Mouse (Mus musculus): ENCODE results near the gene Bsg. TPM values are rescaled to one million over a fixed set of nuclear protein-coding genes. Genes with fewer than 3 reads are reported as not detected.
A peak's percentile ranks its signal among the peaks of the same experiment; 100 is the strongest.

Bsg gene
- total and polyA plus RNA-seq, 2 experiments, result 523 to 652 TPM

GRCm38 (mm10) chr10:79669576-79670057 lies 34.7 kb upstream of the Bsg start:
- Histone ChIP-seq H3K27ac (replicated peaks; ENCODE audit: insufficient read depth, low read depth, low read length) (peak overlapping the region; percentile 64), H3K4me1 (ENCODE audit: control insufficient read depth, insufficient read depth, low read length) (peaks cover 7% of the 10 kb centered on the region), H3K9ac (ENCODE audit: low read depth, low read length) (peak overlapping the region; percentile 83), H3K4me3 (ENCODE audit: insufficient read depth, low read depth, low read length) (peak overlapping the region; percentile 84), H3K36me3 (ENCODE audit: control insufficient read depth, insufficient read depth, low read length) (no peaks in the 10 kb centered on the region), H3K79me2 (ENCODE audit: control insufficient read depth, insufficient read depth, low read length) (peaks cover 5% of the 10 kb centered on the region; the same call in 1 of the 2 replicates), H3K27me3 (ENCODE audit: control insufficient read depth, insufficient read depth, low read length) (no peaks in the 10 kb centered on the region)
- no peak for TF ChIP-seq POLR2A (IDR thresholded peaks at IDR 0.05; ENCODE audit: extremely low read depth, insufficient read depth, low read length)
- no peak for TF ChIP-seq CTCF (IDR thresholded peaks at IDR 0.05; ENCODE audit: low read depth, low read length)
- under 1% methylated on average over 47 of the region's 47 CpGs for WGBS
- peak; percentile 27 for DNase-seq (ENCODE audit: extremely low read depth, low read depth, low spot score)

DNA sequence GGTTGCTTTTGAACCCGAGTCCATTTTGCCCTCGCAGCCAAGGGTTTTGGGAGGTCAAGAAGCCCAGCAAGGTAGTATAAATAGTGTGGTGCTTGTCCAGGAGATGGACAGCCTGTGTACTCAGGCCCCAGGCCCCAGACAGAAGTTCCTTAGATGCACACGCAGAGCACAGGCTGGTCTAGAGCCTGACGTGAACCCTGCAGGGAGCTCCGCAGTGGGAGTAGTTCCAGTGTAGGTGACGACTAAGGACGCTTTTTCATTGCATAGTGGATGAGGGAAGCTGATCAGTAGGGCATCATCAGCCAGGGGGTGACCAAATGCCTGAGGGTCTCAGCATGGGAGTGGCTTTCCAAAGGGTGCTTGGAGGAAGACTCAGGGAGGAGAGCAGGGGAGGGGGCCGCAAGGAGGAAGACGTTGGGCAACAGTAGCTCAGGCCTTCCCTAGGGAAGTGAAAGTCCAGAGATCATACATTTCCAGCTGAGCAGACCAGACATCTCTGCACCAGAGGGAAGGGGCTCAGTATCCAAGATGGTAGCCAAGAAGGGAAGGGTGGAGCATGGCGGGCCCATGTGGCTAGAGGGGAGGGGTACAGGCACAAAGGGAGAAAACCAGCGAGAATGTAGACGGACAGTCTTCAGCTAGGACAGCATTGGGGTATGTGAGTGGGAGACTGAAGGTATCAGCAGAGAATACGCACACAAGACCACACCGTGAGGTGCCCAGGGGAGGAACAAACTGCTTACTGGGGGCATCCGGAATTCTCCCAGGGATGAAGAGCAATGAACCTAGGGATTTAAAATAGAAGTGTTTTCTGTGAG lies 34.0 kb upstream of the Bsg start:
- H3K27me3 ChIP-seq (ENCODE audit: control insufficient read depth, insufficient read depth, low read length), result no peaks in the 10 kb centered on the region
- no peaks in the 10 kb centered on the region for H3K36me3 ChIP-seq (ENCODE audit: control insufficient read depth, insufficient read depth, low read length)
- TF ChIP-seq POLR2A (IDR thresholded peaks at IDR 0.05; ENCODE audit: extremely low read depth, insufficient read depth, low read length) (no peak), CTCF (IDR thresholded peaks at IDR 0.05; ENCODE audit: low read depth, low read length) (no peak)
- WGBS, result 41% methylated on average over 15 of the region's 15 CpGs
- H3K4me1 ChIP-seq (ENCODE audit: control insufficient read depth, insufficient read depth, low read length), result peaks cover 7% of the 10 kb centered on the region
- H3K79me2 ChIP-seq (ENCODE audit: control insufficient read depth, insufficient read depth, low read length), result peaks cover 5% of the 10 kb centered on the region; the same call in 1 of the 2 replicates
- no peak overlapping the region for H3K27ac ChIP-seq (replicated peaks; ENCODE audit: insufficient read depth, low read depth, low read length)
- peak overlapping the region; percentile 83 for H3K9ac ChIP-seq (ENCODE audit: low read depth, low read length)
- peak overlapping the region; percentile 84 for H3K4me3 ChIP-seq (ENCODE audit: insufficient read depth, low read depth, low read length)
- DNase-seq (ENCODE audit: extremely low read depth, low read depth, low spot score), result no peak

- TF ChIP-seq POLR2A (IDR thresholded peaks at IDR 0.05; ENCODE audit: extremely low read depth, insufficient read depth, low read length) (no peak), CTCF (IDR thresholded peaks at IDR 0.05; ENCODE audit: low read depth, low read length) (no peak)
- WGBS, result 92% methylated on average over 6 of the region's 6 CpGs
- H3K79me2 ChIP-seq (ENCODE audit: control insufficient read depth, insufficient read depth, low read length), result peaks cover 5% of the 10 kb centered on the region; the same call in 1 of the 2 replicates
- no peak for DNase-seq (ENCODE audit: extremely low read depth, low read depth, low spot score)
- no peak overlapping the region for H3K9ac ChIP-seq (ENCODE audit: low read depth, low read length)
- no peaks in the 10 kb centered on the region for H3K36me3 ChIP-seq (ENCODE audit: control insufficient read depth, insufficient read depth, low read length)
- no peak overlapping the region for H3K27ac ChIP-seq (replicated peaks; ENCODE audit: insufficient read depth, low read depth, low read length)
- H3K27me3 ChIP-seq (ENCODE audit: control insufficient read depth, insufficient read depth, low read length), result no peaks in the 10 kb centered on the region
- H3K4me3 ChIP-seq (ENCODE audit: insufficient read depth, low read depth, low read length), result no peak overlapping the region
- peaks cover 7% of the 10 kb centered on the region for H3K4me1 ChIP-seq (ENCODE audit: control insufficient read depth, insufficient read depth, low read length)
Observed at GRCm38 (mm10) chr10:79671396-79672087, 32.7 kb upstream of the Bsg start.

- H3K9ac ChIP-seq (ENCODE audit: low read depth, low read length), result no peak overlapping the region
- H3K27ac ChIP-seq (replicated peaks; ENCODE audit: insufficient read depth, low read depth, low read length), result no peak overlapping the region
- DNase-seq (ENCODE audit: extremely low read depth, low read depth, low spot score), result no peak
- no peaks in the 10 kb centered on the region for H3K36me3 ChIP-seq (ENCODE audit: control insufficient read depth, insufficient read depth, low read length)
- no peak overlapping the region for H3K4me3 ChIP-seq (ENCODE audit: insufficient read depth, low read depth, low read length)
- H3K27me3 ChIP-seq (ENCODE audit: control insufficient read depth, insufficient read depth, low read length), result no peaks in the 10 kb centered on the region
- 63% methylated on average over 3 of the region's 3 CpGs for WGBS
- TF ChIP-seq POLR2A (IDR thresholded peaks at IDR 0.05; ENCODE audit: extremely low read depth, insufficient read depth, low read length) (no peak), CTCF (IDR thresholded peaks at IDR 0.05; ENCODE audit: low read depth, low read length) (0 out of 2 replicates have a peak, but pooled peaks have one; percentile 1)
- H3K79me2 ChIP-seq (ENCODE audit: control insufficient read depth, insufficient read depth, low read length), result peaks cover 5% of the 10 kb centered on the region; the same call in 1 of the 2 replicates
- H3K4me1 ChIP-seq (ENCODE audit: control insufficient read depth, insufficient read depth, low read length), result peaks cover 7% of the 10 kb centered on the region
Observed at GRCm38 (mm10) chr10:79672088-79672455, 32.2 kb upstream of the Bsg start.

DNA sequence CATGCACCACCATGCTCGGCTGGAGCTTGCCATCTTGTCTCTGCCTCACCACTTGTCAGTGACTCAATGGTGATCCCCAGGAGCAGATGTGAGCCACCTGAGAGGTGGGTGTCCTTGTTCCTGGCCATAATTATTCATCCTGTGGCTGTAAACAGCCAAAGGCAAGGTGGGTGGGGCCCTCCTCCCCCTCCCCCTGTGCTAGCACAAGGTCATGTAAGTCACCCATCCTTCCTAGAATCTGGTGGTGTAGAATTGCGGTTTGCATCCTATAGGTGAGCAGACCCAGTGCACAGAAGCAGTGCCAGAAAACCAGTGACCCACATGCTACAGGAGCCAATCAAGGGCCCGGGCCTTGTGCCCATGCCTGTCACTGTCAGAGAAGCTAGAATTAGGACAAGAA lies 31.2 kb upstream of the Bsg start:
- Histone ChIP-seq H3K36me3 (ENCODE audit: control insufficient read depth, insufficient read depth, low read length) (no peaks in the 10 kb centered on the region), H3K27ac (replicated peaks; ENCODE audit: insufficient read depth, low read depth, low read length) (no peak overlapping the region), H3K27me3 (ENCODE audit: control insufficient read depth, insufficient read depth, low read length) (no peaks in the 10 kb centered on the region), H3K9ac (ENCODE audit: low read depth, low read length) (no peak overlapping the region), H3K4me1 (ENCODE audit: control insufficient read depth, insufficient read depth, low read length) (peaks cover 7% of the 10 kb centered on the region), H3K4me3 (ENCODE audit: insufficient read depth, low read depth, low read length) (no peak overlapping the region), H3K79me2 (ENCODE audit: control insufficient read depth, insufficient read depth, low read length) (peaks cover 5% of the 10 kb centered on the region; the same call in 1 of the 2 replicates)
- DNase-seq (ENCODE audit: extremely low read depth, low read depth, low spot score), result no peak
- WGBS, result 95% methylated on average over 3 of the region's 3 CpGs
- no peak for TF ChIP-seq POLR2A (IDR thresholded peaks at IDR 0.05; ENCODE audit: extremely low read depth, insufficient read depth, low read length)
- TF ChIP-seq CTCF (IDR thresholded peaks at IDR 0.05; ENCODE audit: low read depth, low read length), result no peak

Measured in liver, adult 2 months (tissue).